Mouse (Mus musculus) bone marrow macrophage, adult 2 months (primary cell): ENCODE data around the gene Nab2. TPM values are rescaled to one million over a fixed set of nuclear protein-coding genes. Genes with fewer than 3 reads are reported as not detected.

ENCODE experiments used
- H3K27ac ChIP-seq: 2 replicates; pipeline ENCODE4 v1.5.1; 2012; ENCODE audit warnings: low read depth, low read length; ENCODE audit not compliant: insufficient read depth
- H3K4me1 ChIP-seq: 2 replicates; pipeline ENCODE4 v1.6.1; 2012; ENCODE audit warnings: low read length; ENCODE audit not compliant: control insufficient read depth, insufficient read depth
- H3K4me3 ChIP-seq: 2 replicates; pipeline ENCODE4 v1.5.1; 2012; ENCODE audit warnings: mild to moderate bottlenecking, low read length, moderate library complexity; ENCODE audit not compliant: insufficient read depth
- CTCF ChIP-seq: IDR thresholded peaks from 2 replicates; pipeline ENCODE4 v1.5.1; 2012; ENCODE audit warnings: low read depth, mild to moderate bottlenecking, low read length, moderate library complexity
- POLR2A ChIP-seq: IDR thresholded peaks from 2 replicates; pipeline ENCODE4 v1.6.1; 2012; ENCODE audit warnings: mild to moderate bottlenecking, low read depth, low read length, borderline replicate concordance
- polyA plus RNA-seq: library from polyadenylated mRNA; stranded (reverse); fragments of >200 nt; gene quantifications from 2 replicates; pipeline ENCODE4 v1.2.4, GENCODE M21; 2012; ENCODE audit not compliant: missing spikeins, insufficient read depth, insufficient read length

Nab2 gene
- polyA plus RNA-seq, 1 experiment, result 25.4 TPM

DNA sequence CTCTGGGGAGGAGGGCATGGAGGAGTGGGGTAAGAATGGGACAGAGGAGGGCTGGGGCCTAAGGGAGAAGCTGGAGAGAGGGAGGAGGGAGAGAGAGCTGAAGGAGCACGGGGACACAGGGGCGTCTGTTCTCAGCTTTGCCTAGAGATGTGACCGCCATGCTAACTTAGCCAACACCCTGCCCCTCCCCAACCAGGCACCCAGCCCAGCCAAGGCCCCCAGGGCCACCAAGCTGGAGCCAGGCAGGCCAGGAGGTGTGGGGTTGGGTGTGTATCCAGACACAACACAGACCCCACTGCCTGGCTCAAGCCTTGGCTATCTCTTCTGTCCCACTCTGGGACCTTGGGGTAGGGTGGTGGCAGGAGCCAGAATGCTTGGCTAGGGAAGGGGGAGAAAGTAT, 52.8 kb downstream of the Nab2 start:
- no peak overlapping the region for H3K27ac ChIP-seq
- peaks cover 27% of the 10 kb centered on the region for H3K4me1 ChIP-seq
- H3K4me3 ChIP-seq, result no peak overlapping the region
- TF ChIP-seq POLR2A (no peak), CTCF (no peak)

GRCm38 (mm10) chr10:127615034-127615374, 53.4 kb downstream of the Nab2 start:
- TF ChIP-seq CTCF (no peak), POLR2A (no peak)
- H3K4me3 ChIP-seq, result no peak overlapping the region
- H3K4me1 ChIP-seq, result peaks cover 33% of the 10 kb centered on the region
- no peak overlapping the region for H3K27ac ChIP-seq

DNA sequence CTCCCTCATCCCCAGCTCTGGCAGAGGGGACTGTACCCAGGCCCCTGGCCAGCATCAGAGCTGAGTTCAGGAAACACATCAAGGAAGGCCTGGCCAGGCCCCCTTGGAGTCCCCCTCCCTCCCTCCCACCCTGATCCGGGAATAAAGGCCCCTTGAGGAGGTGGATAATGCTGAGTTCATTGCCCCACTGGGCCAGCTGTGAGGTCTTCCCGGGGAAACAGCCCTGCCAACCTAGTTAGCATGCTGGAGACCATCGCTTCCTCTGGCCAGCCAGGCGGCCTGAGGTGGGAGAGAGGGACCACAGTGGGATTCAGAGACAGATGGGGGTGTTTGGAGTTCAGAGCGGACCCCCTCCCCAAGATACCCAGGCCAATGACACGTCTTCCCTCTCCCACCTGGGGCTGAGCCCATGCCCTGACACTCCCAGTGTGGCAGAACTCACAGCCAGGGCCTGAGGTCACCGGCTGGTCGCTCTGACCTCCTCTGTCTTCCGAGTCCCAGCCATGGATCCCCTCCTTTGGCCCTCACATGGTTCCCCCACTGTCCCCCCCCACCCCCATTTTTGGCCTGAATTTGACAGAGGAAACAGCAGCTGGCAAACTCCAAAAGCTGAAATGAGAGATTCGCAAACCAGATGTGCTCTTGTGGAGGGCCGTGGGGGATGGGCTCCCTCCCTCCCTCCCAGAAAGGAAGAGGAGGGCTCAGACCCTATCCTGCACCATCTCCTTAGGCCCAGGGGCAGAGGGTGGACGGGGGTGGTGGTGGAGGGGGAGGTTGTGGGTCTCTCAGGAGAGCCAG, 53.9 kb downstream of the Nab2 start:
- Histone ChIP-seq H3K4me3 (no peak overlapping the region), H3K4me1 (peaks cover 33% of the 10 kb centered on the region), H3K27ac (no peak overlapping the region)
- TF ChIP-seq POLR2A (no peak), CTCF (no peak)

DNA sequence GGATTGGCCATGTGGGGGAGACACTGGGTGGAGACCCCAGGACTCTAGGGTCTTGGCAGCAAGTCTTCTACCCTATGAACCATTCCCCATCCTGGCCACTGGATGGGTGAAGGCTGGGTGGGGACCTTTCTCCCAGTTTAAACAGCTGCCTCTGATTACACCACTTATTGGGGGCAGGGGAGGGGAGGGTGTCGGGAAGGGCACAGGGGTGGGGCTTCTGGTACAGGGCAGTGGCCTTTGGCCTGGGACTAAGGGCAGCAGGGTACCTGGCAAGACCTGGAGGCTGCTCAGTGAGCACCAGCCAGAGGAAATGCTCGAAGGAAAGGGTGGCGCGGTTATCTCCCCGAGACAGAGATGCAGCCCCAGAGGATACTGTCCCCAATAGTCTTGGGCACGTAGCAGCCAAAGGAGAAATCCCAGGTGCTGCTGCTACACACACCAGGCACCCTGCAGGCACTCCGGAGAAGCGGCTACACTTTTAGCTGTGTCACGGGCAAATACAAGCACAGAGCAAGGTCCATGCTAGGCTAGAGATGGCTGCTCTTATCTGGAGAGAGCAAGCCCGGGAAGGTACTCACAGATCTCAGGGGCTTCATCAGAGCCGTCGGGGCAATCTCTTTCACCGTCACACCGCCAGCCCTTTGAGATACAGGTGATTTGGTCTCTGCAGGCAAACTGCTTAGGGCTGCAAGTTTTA, 56.1 kb downstream of the Nab2 start:
- Histone ChIP-seq H3K4me1 (peaks cover 37% of the 10 kb centered on the region), H3K27ac (no peak overlapping the region), H3K4me3 (no peak overlapping the region)
- no peak; the same call in 1 of the 2 replicates for TF ChIP-seq CTCF
- no peak for TF ChIP-seq POLR2A

Other genes with a start within 250 kb of the Nab2 start
- 1.5 and 2.7 TPM in 2 replicates for gene Stac3, start 166.9 kb downstream of the Nab2 start, polyA plus RNA-seq
- gene Ndufa4l2, start 153.6 kb downstream of the Nab2 start, polyA plus RNA-seq, result not detected in 2 replicates
- 21.0 and 22.8 TPM in 2 replicates for gene Shmt2, start 146.1 kb downstream of the Nab2 start, polyA plus RNA-seq
- gene Nxph4, start 134.0 kb downstream of the Nab2 start, polyA plus RNA-seq, result not detected in 2 replicates
- gene Lrp1, start 47.4 kb downstream of the Nab2 start, polyA plus RNA-seq, result 361 and 418 TPM in 2 replicates
- gene Stat6, start 25.6 kb downstream of the Nab2 start, polyA plus RNA-seq, result 128 and 144 TPM in 2 replicates
- gene Nemp1, start 1.7 kb downstream of the Nab2 start, polyA plus RNA-seq, result 11.0 and 13.5 TPM in 2 replicates
- 0.31 TPM in 1 of 2 replicates, not detected in the other for gene Myo1a, start 36.6 kb upstream of the Nab2 start, polyA plus RNA-seq
- not detected in 2 replicates for gene Tac2, start 55.9 kb upstream of the Nab2 start, polyA plus RNA-seq
- gene Zbtb39, start 71.0 kb upstream of the Nab2 start, polyA plus RNA-seq, result 4.4 and 4.6 TPM in 2 replicates
- gene Gpr182, start 83.2 kb upstream of the Nab2 start, polyA plus RNA-seq, result not detected in 2 replicates
- not detected in 2 replicates for gene Rdh1, start 91.2 kb upstream of the Nab2 start, polyA plus RNA-seq
- gene Rdh16f1, start 91.2 kb upstream of the Nab2 start, polyA plus RNA-seq, result not detected in 2 replicates
- 0.60 TPM in 1 of 2 replicates, not detected in the other for gene Rdh9, start 107.8 kb upstream of the Nab2 start, polyA plus RNA-seq
- gene Rdh16, start 132.6 kb upstream of the Nab2 start, polyA plus RNA-seq, result not detected in 2 replicates
- not detected in 2 replicates for gene Rdh19, start 181.4 kb upstream of the Nab2 start, polyA plus RNA-seq
- gene Rdh16f2, start 197.9 kb upstream of the Nab2 start, polyA plus RNA-seq, result not detected in 2 replicates
- not detected in 2 replicates for gene Rdh7, start 220.2 kb upstream of the Nab2 start, polyA plus RNA-seq
- not detected in 2 replicates for gene Sdr9c7, start 229.9 kb upstream of the Nab2 start, polyA plus RNA-seq